Mouse (Mus musculus) retina, postnatal 1 day (tissue): ENCODE measurements around the gene Rbm46.

Experiments used
- DNase-seq: peaks from one replicate; pipeline ENCODE4 v3.0.0-alpha.2; 2012

Gene Rbm46

DNA sequence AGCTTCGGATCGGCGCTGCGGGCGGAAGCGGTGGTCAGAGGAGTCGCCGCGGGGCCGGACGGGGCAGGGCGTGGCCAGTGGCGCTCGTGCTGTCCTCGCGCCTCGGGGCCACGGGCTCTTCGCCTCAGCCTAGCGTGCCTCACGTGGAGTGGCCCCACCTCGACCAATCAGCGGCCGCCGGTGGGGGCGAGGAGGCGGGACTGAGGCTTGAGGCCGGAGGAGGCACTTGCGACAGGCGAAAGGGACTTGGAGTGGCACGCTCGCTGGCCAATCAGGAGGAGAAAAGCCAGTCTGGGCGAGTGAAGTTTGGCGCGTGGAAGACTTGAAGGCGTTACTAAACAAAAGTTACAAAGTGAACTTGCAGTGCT lies at the start of gene Rbm46:
Gene Rbm46 (minus strand): TSS at position 112 of the 368 bp plus-strand sequence.
- peak; percentile 86 for DNase-seq

DNA sequence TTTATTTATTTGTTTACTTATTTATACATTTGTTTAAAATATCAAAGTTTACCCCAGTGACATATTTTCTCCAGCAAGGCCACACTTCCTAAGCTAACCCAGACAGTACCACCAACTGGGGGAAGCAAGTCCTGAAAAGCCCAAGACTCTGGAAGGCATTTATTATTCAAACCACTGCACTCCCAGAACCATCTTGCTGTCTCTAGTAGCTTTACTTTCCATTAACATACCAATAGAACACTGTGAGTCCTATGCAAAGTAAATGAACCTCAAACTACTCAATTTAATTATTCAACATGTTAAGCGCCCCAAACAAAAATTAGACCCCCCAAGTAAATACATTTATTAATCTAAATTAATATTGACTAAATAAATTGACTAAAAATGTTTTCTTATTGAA lies 39.3 kb upstream of the Rbm46 start:
- no peak for DNase-seq

- no peak for DNase-seq
Observed at GRCm38 (mm10) chr3:82908671-82909070, 32.4 kb upstream of the Rbm46 start.

- peak; percentile 42 for DNase-seq
Observed at GRCm38 (mm10) chr3:82904211-82904908, 28.1 kb upstream of the Rbm46 start.

DNA sequence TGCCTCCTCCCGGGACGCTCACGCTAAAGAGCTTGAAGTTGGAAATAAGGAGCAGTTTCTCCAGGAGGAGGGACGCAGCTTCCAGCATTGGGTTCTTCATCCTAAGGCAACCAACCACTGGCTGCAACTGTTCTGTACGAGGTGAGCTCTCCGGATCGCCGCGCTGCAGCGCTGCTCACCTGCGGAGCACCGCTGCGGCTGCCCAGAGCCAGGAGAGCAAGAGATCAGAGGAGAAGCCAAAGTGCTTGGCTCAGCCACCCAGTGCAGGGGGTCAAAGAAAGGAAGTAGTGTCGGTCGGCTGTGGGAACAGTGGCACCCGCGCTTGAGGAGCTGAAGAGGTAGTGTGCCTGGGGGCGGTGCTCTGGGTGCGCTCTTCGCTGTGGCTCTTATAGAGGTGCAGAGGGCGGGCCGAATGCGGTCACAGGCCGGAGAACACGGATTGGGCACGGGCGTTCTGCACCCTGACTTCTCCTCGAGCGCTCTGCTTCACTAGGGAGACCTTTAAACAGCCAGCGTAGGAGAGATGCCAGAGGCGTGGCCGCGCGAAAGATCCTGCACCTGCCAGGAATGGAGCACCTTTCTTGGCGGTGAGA lies 27.4 kb upstream of the Rbm46 start, which contains the start of gene Lrat:
Gene Lrat (minus strand): TSS at position 361 of the 593 bp plus-strand sequence.
- DNase-seq, result peak; percentile 49

DNA sequence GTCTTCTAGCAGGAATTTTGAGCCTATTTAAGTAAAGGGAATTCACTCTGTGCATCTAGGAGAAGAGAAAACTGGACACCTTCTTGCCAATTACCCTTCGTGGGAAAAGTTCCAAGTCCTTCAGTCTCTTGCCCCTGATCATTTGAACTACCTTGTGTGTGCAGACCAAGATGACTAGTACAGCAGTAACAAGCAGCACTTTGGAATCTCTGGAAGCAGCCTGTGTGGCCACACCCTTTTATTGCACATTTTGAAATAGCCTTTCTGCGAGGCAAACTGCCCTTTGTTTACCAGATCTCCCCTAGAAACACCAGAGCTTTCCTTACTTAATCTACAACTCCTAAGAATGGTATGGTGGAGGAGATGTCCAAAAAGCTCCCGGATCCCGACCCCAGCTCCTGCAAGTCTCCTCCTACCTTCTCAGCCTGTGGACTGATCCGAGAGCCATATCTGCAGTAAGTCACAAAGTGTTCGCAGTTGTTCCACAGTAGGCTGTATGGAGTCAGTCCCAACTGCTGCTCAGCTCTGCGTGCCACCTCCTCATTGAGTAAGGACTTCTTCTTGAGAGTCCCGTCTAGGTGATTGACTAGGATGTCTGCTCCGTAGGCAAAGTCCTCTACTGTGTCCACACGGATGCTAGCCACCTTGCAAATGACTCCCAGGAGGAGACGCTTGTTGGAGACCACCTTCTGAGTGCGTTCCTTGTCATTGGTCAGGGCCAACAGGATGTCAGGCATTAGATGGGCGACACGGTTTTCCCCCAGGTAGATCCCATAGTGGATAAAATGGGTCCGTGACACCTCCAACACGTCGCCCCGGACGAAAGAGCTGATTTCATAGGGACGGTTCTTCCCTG lies 26.7 kb upstream of the Rbm46 start:
- DNase-seq, result peak; percentile 12

DNA sequence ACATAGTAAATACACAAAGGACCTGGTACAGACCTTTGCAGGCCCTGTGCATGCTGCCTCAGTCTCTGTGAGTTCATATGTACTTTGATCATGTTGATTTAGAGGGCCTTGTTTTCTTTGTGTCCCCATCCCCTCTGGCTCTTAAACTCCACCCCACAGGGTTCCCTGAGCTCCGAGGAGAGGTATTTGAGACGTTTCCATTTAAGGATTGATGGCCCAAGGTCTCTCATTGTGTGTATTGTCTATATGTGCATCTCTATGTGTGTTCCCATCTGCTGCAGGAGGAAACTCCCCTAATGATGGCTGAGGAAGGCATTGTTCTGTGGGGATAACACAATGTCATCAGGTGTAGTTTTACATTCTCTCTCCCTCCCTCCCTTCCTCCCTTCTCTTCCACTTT lies 12.6 kb upstream of the Rbm46 start:
- no peak for DNase-seq

DNA sequence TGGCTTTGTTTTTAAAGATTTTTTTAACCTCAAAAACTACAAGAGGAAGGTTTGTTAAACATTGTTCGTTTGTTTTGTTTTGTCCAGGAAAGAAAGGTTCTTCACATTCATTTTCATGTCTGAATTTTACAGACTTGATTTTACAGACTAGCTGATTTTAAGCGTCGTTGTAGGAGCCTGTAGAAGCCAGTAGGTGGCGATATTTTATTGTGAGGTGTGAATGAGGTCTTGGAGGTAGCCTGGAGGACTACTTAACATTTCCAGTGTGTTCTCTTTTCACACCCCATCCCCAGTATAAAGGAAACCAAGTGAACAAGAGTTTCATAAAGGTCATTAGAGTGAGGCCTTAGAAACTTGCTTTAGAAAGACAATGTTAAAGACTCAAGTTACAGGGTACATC lies 975 bp upstream of the Rbm46 start:
- DNase-seq, result peak; percentile 69

GRCm38 (mm10) chr3:82875671-82876371 lies 462 bp downstream of the Rbm46 start:
- no peak for DNase-seq

DNA sequence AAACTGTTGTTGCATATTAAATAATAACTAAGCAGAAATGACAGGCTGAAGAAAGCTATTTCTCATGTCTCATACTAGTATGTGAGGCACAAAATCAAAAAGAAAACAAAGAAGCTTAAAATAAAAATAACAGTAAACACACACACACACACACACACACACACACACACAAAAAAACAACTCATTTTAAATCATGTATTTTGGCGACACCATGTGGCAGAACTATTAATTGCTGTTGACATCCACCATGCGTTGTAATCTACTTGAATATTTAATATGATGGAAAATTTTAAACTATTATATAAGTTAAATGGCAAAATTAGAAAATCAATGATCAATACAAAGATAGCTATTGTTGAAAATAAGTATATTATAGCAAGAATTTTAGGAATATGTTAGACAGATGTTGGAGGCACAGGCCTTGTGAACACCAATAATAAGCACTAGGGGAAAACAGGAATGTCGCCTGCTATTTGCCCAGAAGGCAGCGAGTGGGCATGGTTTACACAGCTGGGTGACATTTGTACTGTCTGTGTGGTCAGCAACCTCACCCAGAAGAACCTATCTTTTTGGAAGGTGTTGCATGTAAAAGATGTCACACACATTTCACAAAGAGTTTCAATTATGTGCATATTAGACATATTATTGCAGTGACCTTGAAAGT lies 18.7 kb downstream of the Rbm46 start:
- DNase-seq, result peak; percentile 60

DNA sequence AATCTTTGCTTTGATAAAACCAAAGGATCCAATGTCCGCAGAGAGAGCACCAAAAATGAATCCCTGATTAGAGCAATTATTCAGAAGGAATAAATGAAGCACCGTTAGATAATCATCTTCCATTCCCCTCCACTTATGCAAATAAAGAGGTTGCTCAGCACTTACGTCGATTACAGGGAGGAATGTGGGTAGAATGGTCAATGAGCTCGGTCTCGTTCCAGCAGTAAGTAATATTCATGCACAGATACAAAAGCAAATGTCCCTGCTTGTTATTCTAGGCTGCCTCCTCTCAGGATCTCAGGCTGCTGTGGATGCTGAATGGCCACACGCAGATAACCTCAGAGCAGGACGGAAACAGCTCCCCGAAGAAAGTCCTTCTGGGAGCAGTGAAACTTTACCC lies 51.1 kb downstream of the Rbm46 start:
- DNase-seq, result no peak

DNA sequence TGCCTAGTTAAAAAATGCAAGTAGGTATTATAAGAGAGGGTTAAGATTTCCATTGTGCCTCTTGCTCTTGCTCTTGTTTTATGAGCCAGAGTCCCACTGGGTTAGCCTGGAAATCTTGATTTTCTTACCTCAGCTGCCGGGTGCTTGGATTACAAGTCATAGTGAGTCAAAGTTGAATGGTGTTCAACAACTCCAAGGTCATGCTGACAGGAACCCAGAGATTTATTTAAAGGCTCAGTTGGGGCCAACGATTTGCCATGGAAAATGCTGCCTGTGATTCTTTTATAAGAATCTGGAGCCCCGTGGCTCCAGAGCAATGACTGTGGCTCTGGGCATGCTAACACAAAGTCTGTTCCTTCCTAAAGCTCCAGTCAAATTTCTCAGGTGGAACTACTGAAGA lies 64.4 kb downstream of the Rbm46 start:
- DNase-seq, result no peak

DNA sequence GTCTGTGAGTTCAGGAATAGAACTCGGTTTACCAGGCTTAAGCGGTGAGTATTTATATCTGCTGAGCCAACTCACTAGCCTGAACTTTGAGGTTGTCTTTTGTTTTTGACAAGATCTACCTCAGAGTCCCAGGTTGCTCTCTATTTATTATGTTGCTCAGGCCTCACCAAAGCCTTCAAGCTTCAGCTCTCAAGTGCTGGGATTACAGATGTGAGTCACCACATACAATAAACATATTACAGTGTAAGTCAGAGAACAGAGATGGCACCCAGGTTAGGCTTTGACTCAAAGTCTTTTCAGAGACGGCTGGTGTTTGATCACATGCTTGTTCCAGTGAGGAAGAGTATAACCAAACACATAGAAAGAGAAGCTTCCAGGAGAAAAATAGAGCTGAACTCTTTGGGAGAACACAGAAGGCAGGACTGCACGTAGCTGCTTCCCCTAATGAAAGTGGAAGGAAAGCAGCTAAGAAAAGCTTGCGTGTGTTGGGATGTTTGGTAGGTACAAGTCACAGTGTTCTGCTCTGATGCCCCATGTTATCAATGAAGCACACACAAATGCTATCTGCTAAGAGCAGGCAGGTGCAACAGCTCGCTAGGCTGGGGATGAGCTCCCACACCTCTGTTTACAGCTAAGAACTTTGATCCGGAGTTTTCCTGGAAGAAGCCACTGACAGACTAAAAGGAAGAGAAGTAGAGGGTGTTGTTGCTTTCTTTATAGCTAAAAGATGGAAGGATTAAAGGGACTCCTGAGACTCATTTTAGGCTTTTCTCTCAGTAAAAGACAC lies 65.8 kb downstream of the Rbm46 start:
- no peak for DNase-seq

- no peak for DNase-seq
Observed at GRCm38 (mm10) chr3:82809769-82810168, 66.5 kb downstream of the Rbm46 start.

DNA sequence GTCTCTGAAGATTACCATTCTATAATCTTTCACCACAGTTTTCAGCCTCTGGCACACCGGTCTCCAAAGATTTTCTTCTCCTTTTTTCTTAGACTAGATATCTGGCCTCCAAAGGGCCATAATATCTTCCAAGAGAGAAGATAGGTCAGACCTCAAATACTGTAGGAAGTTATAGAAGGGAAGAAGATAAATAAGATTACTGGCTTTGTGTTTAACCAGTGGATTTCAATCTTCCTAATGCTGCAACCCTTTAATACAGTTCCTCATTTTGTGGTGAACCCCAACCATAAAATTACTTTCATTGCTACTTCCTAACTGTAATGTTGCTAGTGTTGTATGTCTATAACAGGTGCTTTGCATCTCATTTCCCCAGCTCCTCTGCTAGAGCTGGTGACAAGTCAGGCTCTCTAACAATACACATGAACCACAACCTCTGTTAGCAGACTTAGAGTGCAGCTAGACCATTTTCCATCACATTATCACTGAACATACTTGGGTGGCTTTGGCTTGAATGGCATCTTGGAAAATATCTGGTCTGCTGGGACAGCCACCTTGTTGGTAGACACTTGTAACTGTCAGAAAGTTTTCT lies 67.9 kb downstream of the Rbm46 start:
- no peak for DNase-seq

DNA sequence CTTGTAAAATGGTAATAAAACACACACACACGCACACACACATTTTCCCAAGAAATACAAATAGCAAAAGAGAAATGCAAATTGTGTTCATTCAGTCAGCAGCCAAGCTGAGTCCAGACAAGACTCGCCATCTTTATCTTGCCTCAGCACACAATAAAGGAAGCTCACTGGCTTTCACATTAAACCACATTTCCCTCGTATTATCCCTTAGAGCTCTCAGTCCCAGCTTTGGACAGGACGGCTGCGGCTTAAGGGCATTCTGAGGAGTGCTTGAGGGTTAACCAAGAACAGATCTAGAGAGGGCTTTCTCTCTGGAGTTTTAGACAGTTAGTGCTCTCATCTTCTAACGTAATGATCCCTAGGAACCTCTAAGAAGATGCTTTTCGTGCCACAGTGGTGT lies 71.0 kb downstream of the Rbm46 start:
- no peak for DNase-seq

DNA sequence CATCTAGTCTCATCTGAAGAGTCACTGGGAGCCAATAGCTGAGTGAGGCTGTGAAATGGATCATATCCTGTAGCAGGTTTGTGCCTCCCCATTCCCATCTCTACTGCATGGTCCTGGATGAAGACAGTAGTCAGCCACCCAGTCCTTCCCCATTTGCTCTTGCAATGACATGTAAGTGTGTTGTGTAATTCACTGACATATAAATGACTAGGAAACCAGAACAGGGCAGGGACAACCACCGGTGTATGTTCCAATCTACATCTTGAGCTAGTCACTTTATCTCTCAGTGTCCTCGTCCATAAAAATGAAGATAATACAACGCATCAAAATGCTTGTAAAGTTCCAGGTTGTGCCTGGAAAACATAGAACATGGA lies 75.8 kb downstream of the Rbm46 start:
- no peak for DNase-seq

- DNase-seq, result no peak
Observed at GRCm38 (mm10) chr3:82799735-82800469, 76.4 kb downstream of the Rbm46 start.

DNA sequence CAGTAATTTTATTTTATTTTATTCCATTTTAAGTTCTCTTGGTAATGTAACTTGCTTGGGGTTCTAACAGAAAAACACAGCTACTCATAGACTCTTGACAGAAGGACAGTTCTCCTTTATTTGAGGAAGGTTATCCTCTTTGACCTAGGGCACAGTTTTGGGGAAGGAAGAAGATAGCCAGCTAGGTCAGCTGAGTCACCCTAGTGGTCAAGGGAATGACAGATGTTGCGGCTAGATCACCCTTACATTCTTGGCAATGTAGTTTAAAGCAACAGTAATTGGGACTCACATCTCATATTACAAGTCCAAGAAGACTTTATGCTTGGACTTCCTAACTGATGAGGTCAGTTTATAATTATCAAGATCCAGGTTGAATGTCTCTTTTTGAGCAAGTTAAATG lies 82.6 kb downstream of the Rbm46 start:
- no peak for DNase-seq

GRCm38 (mm10) chr3:82791663-82792062 lies 84.6 kb downstream of the Rbm46 start:
- peak; percentile 9 for DNase-seq
